In the genomic region with DNA sequence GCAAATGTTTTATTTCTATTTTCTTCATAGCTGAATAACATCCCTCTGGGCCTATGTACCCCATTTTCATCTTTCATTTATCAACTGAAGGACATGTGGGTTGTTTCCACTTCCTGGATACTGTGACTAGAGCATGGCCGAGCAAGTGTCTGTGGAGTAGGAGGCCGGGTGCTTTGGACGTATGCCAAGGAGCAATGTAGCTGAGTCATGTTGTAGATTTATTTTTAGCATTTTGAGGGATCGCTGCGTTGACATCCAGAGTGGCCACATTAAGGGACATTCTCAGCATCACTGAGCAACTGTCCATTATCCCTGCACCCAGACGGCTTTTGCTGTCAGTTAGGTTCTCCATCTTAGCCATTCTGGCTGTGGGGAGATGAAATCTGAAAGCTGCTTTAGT, we compare ENCODE assay signal across 13 mouse cellular contexts. TPM values are rescaled to one million over a fixed set of nuclear protein-coding genes. Genes with fewer than 3 reads are reported as not detected.
A peak's percentile ranks its signal among the peaks of the same experiment; 100 is the strongest.
DNase-seq lines count a peak whose midpoint lies in the region; ATAC-seq and TF ChIP-seq lines count a peak whose summit lies in the region.
"Had no signal": no experiment of that assay in that cellular context is flagged by ENCODE, and none has a peak within 500 bp of the region (broad histone marks: within the 10 kb centered on the region; RNA-seq: fewer than 3 reads in every experiment).

No protein-coding gene starts in this region.

- no peak overlapping the region for H3K4me3 ChIP-seq in cerebellum, adult 2 months (replicated peaks; ENCODE audit: insufficient read depth, low read depth, low read length)
- H3K4me3 ChIP-seq in testis, adult 2 months (ENCODE audit: control insufficient read depth, low read depth, low read length), result peak overlapping the region; percentile 30
- H3K4me3 ChIP-seq: forebrain, embryonic 15.5 days; layer of hippocampus, adult 2 months; midbrain, embryonic 15.5 days had no signal

- no peak for TF ChIP-seq POLR2A in cerebellum, adult 2 months (IDR thresholded peaks at IDR 0.05; ENCODE audit: borderline replicate concordance, insufficient read depth, low read length)
- TF ChIP-seq POLR2A in testis, adult 2 months (IDR thresholded peaks at IDR 0.05; ENCODE audit: control insufficient read depth, low read depth, low read length), result no peak

- no peaks in the 10 kb centered on the region for H3K27me3 ChIP-seq in cerebellum, adult 2 months (ENCODE audit: control insufficient read depth, insufficient read depth, low read length)
- no peaks in the 10 kb centered on the region for H3K27me3 ChIP-seq in testis, adult 2 months (ENCODE audit: control insufficient read depth, insufficient read depth, low read length)
- H3K27me3 ChIP-seq: forebrain, embryonic 15.5 days; midbrain, embryonic 15.5 days had no signal

- 0 out of 2 replicates have a peak, but pooled peaks cover 2% of the 10 kb centered on the region for H3K4me1 ChIP-seq in cerebellum, adult 2 months (ENCODE audit: control insufficient read depth, insufficient read depth, low read length)
- H3K4me1 ChIP-seq in testis, adult 2 months (ENCODE audit: control insufficient read depth, insufficient read depth, low read length), result peaks cover 2% of the 10 kb centered on the region
- H3K4me1 ChIP-seq: forebrain, embryonic 15.5 days; midbrain, embryonic 15.5 days had no signal

- no peak for TF ChIP-seq CTCF in cerebellum, adult 2 months (IDR thresholded peaks at IDR 0.05; ENCODE audit: borderline replicate concordance, insufficient read depth, low read depth, low read length)
- no peak for TF ChIP-seq CTCF in testis, adult 2 months (IDR thresholded peaks at IDR 0.05; ENCODE audit: control insufficient read depth, insufficient read depth, insufficient replicate concordance, low read depth, low read length)

- 24% methylated on average over 6 of the region's 6 CpGs for WGBS in cerebellum, adult 2 months

- H3K27ac ChIP-seq in cerebellum, adult 2 months (ENCODE audit: insufficient read depth, low read length), result no peak overlapping the region
- H3K27ac ChIP-seq in testis, adult 2 months (ENCODE audit: control insufficient read depth, insufficient read depth, low read depth, low read length), result no peak overlapping the region
- H3K27ac ChIP-seq: forebrain, embryonic 15.5 days; layer of hippocampus, adult 2 months; midbrain, embryonic 15.5 days had no signal

- no peak for ATAC-seq in activated CD4-positive, CD25-positive, alpha-beta regulatory T cell, adult 4 months
- ATAC-seq: forebrain, embryonic 15.5 days; midbrain, embryonic 15.5 days had no signal

- peak; percentile 20 to 33 for DNase-seq in cerebellum, adult 2 months
- DNase-seq in cerebellum, adult 11-12 months, result no peak
- DNase-seq in kidney, adult 9 months, result peak; percentile 13
- DNase-seq in kidney, adult 18-20 months, result no peak
- no peak for DNase-seq in testis, postnatal 14 days (ENCODE audit: low spot score)
- no peak for DNase-seq in thymus, postnatal 10 days (ENCODE audit: low spot score in 2 of 2)
- DNase-seq: B cell, adult 2 months; liver had no signal

- no peaks in the 10 kb centered on the region for H3K36me3 ChIP-seq in testis, adult 2 months (ENCODE audit: control insufficient read depth, insufficient read depth, low read length)
- H3K36me3 ChIP-seq: forebrain, embryonic 15.5 days; midbrain, embryonic 15.5 days had no signal

RNA-seq across cellular contexts. Expression of a gene that starts 20.5 kb away (rescaled TPM):
- polyA plus RNA-seq in cerebellum, adult 2 months (2012; rRNA removed), result 4.0 and 4.6 TPM in 2 replicates
- polyA plus RNA-seq in testis, adult 2 months (2012; rRNA removed), result 2.2 and 2.5 TPM in 2 replicates
- under 1 TPM; 0.09 to 0.42 TPM for polyA plus RNA-seq in activated CD4-positive, CD25-positive, alpha-beta regulatory T cell, adult 4 months (2017; shearing (Covaris generic))

Comparison
In these comparisons a context has a peak if more than half of its experiments do, and no peak if none do; other contexts are left out.
1. DNase-seq: peak in cerebellum, adult 2 months (2 of 2) and kidney, adult 9 months (single experiment); none in cerebellum, adult 11-12 months (single experiment), kidney, adult 18-20 months (single experiment), testis, postnatal 14 days (single experiment) and thymus, postnatal 10 days (0 of 2).